Mouse (Mus musculus) hindbrain, embryonic 15.5 days (tissue): ENCODE results near the gene Tbx19. TPM values are rescaled to one million over a fixed set of nuclear protein-coding genes. Genes with fewer than 3 reads are reported as not detected.

Experiments used
- ATAC-seq: fragments of 200-750 bp; cut with Nextera tagmentation; 2 replicates; pipeline ENCODE4 v1.8.0; 2017; ENCODE audit warnings: low read depth, moderate number of reproducible peaks, moderate TSS enrichment; ENCODE audit not compliant: low FRiP score
- H3K27ac ChIP-seq: fragments of 300-500 bp; sonication (generic); replicated peaks from 2 replicates; pipeline ENCODE4 v1.5.1; 2015; ENCODE audit warnings: mild to moderate bottlenecking, inconsistent platforms
- H3K27me3 ChIP-seq: fragments of 300-500 bp; sonication (generic); 2 replicates; pipeline ENCODE4 v1.6.1; 2015; ENCODE audit warnings: control low read depth, inconsistent platforms
- H3K36me3 ChIP-seq: fragments of 300-500 bp; sonication (generic); 2 replicates; pipeline ENCODE4 v1.6.1; 2015; ENCODE audit warnings: control low read depth, inconsistent platforms
- H3K4me1 ChIP-seq: fragments of 300-500 bp; sonication (generic); replicated peaks from 2 replicates; pipeline ENCODE4 v1.6.1; 2015; ENCODE audit warnings: control low read depth, inconsistent platforms
- H3K4me2 ChIP-seq: fragments of 300-500 bp; sonication (generic); 2 replicates; pipeline ENCODE4 v1.6.1; 2015; ENCODE audit warnings: moderate library complexity, mild to moderate bottlenecking, inconsistent platforms
- H3K4me3 ChIP-seq: fragments of 300-500 bp; sonication (generic); 2 replicates; pipeline ENCODE4 v1.5.1; 2015; ENCODE audit warnings: mild to moderate bottlenecking, inconsistent platforms
- H3K9ac ChIP-seq: fragments of 300-500 bp; sonication (generic); 2 replicates; pipeline ENCODE4 v1.6.1; 2015; ENCODE audit warnings: inconsistent platforms
- H3K9me3 ChIP-seq: fragments of 300-500 bp; sonication (generic); 2 replicates; pipeline ENCODE4 v1.6.1; 2016; ENCODE audit warnings: control low read depth, inconsistent platforms
- WGBS: fragments of 180-500 bp; shearing (Covaris S2); methylation state at CpG from one replicate; pipeline ENCODE4 v1.1.7; 2015; 5-methylcytosine and 5-hydroxymethylcytosine counted together
- polyA plus RNA-seq: library from polyadenylated mRNA; unstranded; fragments of >200 nt; fragmentation: Nextera tagmentation; extraction: Ambion mirVana; gene quantifications from 2 replicates; pipeline ENCODE4 v1.2.1, GENCODE M21; 2015

Gene Tbx19
- polyA plus RNA-seq, 1 experiment from 2014 or later: not detected

DNA sequence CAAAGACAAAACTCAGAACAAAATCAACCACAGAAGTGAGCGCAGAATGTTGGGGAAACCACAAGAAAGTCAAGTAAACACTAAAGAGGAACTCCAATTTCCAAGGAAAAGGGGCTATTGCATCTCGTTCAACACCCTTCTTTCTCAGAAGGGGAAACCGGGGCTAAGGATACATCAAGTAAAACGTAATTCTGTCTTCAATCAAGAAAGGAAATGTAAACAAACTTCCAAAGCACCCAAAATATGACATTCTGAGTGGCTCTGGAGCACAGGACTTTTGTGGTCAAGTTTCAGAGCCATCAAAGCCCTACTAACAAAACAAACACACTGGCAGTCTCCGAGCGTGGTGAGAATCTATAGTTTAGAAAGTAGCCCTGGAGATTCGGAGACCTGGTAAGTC, 32.9 kb upstream of the Tbx19 start:
- Histone ChIP-seq H3K27ac (no peak overlapping the region), H3K9ac (no peak overlapping the region), H3K4me2 (peak overlapping the region; percentile 93), H3K4me3 (peak overlapping the region; percentile 67), H3K27me3 (peaks cover 8% of the 10 kb centered on the region; the same call in 1 of the 2 replicates), H3K4me1 (peaks cover 12% of the 10 kb centered on the region), H3K36me3 (no peaks in the 10 kb centered on the region), H3K9me3 (no peaks in the 10 kb centered on the region)
- ATAC-seq: no peak
- 20% methylated on average over 7 of the region's 7 CpGs for WGBS

DNA sequence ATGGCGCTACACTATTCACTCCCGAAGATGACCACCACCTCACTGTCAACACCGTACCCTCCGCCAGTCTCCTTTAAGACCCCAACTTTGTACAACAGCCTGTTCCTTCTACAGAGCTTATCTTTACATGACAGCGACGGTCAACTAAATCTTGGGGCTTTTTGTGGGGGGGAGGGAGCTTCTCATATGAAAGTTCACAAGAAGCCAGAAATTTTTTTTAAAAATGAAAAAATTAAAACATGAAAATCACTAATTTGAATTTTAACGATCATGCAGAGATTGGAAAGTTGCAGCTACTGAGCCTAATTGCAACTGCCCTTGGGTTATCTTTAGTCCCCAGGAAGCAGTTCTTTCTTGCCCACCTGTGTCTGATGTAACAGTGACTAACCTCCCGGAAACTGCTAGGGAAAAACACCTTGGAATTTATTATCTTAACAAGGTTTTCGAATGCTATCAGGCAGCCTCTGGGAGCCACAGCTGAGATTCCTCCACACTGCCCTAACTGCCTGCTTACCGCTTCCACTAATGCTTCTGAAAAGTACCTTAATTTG, 32.2 kb upstream of the Tbx19 start:
- 84% methylated on average over 10 of the region's 10 CpGs for WGBS
- peak overlapping the region; percentile 93 for H3K4me2 ChIP-seq
- no peaks in the 10 kb centered on the region for H3K36me3 ChIP-seq
- H3K9ac ChIP-seq: no peak overlapping the region
- H3K27me3 ChIP-seq: peaks cover 8% of the 10 kb centered on the region; the same call in 1 of the 2 replicates
- H3K27ac ChIP-seq: no peak overlapping the region
- ATAC-seq: no peak
- no peaks in the 10 kb centered on the region for H3K9me3 ChIP-seq
- peaks cover 12% of the 10 kb centered on the region for H3K4me1 ChIP-seq
- no peak overlapping the region for H3K4me3 ChIP-seq

DNA sequence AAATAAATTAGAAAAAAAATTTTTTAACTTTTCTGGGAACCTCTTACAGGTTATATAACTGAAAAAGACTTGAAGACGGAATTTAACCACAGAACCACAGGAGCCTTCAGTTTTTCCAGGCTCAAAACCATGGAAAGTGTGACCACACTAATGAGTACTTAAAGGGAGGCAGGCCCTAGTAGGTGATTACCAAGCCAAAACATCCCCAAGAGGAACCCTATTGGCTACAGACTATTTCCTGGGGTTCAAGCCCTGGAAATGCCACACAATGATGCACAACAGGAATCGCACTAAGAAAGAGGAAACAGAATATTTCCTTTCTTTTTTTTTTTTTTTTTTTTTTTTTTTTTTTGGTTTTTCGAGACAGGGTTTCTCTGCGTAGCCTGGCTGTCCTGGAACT, 31.5 kb upstream of the Tbx19 start:
- H3K9me3 ChIP-seq: no peaks in the 10 kb centered on the region
- peaks cover 8% of the 10 kb centered on the region; the same call in 1 of the 2 replicates for H3K27me3 ChIP-seq
- no peak overlapping the region for H3K27ac ChIP-seq
- no peak overlapping the region for H3K4me2 ChIP-seq
- WGBS: 87% methylated on average over 4 of the region's 4 CpGs
- ATAC-seq: no peak
- H3K9ac ChIP-seq: no peak overlapping the region
- H3K4me3 ChIP-seq: no peak overlapping the region
- H3K36me3 ChIP-seq: no peaks in the 10 kb centered on the region
- H3K4me1 ChIP-seq: peaks cover 16% of the 10 kb centered on the region

DNA sequence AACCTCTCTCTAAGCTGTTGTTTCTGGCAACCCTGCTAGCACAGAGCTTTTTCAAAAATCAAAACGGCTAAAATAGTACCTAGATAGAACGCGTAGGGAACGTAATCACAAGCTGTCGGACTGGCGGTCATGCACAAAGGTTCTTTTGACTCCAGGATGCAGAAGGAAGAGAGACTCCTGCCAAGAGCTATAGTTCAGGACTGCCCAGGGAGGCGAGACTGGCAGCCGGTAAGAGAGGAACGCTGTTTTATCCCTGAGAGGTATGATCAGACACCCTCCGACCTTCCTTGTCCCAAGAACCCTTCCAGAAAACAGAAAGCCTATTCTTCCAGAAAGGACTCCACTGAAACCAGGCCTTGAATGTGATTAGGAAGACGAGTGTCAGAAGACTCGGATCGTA, 31.0 kb upstream of the Tbx19 start:
- WGBS: 50% methylated on average over 13 of the region's 13 CpGs
- H3K4me3 ChIP-seq: no peak overlapping the region
- no peaks in the 10 kb centered on the region for H3K9me3 ChIP-seq
- no peak for ATAC-seq
- H3K27ac ChIP-seq: no peak overlapping the region
- peak overlapping the region; percentile 21; the same call in 1 of the 2 replicates for H3K4me2 ChIP-seq
- H3K9ac ChIP-seq: no peak overlapping the region
- no peaks in the 10 kb centered on the region for H3K36me3 ChIP-seq
- peaks cover 16% of the 10 kb centered on the region for H3K4me1 ChIP-seq
- H3K27me3 ChIP-seq: peaks cover 8% of the 10 kb centered on the region; the same call in 1 of the 2 replicates

DNA sequence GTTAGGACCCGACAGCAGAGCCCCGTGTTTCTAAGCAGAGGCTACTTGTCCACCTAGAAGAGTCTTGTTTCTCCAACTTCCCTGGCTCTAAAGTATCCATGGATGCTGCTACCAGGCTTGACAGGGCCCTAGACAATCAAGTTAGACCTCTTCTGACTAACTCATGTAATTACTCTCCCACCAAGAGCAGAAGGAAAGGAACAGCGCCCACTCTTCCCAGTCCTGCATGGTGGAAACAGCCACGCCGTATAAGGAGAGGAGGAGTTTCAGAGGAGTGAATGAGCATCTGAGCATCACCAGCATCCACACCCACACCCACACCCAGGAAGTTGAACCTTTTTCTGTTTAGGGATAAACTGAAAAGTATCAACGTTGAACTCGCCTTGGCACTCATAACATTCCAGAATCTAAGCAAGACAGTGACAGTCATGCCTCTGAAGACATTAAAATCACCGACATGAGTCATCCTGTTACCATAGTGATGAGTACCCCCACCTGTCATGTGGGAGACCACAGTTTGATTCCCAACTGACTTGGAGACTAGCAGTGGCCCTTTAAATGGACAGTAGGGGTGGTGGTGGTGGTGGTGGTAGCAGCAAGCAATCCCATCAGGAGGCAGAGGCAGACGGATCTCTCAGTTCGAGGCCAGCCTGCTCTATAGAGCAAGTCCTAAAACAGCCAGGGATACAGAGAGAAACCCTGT, 30.1 kb upstream of the Tbx19 start:
- no peak overlapping the region for H3K4me2 ChIP-seq
- H3K36me3 ChIP-seq: no peaks in the 10 kb centered on the region
- ATAC-seq: no peak
- WGBS: 88% methylated on average over 10 of the region's 10 CpGs
- no peak overlapping the region for H3K4me3 ChIP-seq
- no peaks in the 10 kb centered on the region for H3K9me3 ChIP-seq
- peaks cover 8% of the 10 kb centered on the region; the same call in 1 of the 2 replicates for H3K27me3 ChIP-seq
- H3K27ac ChIP-seq: no peak overlapping the region
- no peak overlapping the region for H3K9ac ChIP-seq
- peaks cover 16% of the 10 kb centered on the region for H3K4me1 ChIP-seq

DNA sequence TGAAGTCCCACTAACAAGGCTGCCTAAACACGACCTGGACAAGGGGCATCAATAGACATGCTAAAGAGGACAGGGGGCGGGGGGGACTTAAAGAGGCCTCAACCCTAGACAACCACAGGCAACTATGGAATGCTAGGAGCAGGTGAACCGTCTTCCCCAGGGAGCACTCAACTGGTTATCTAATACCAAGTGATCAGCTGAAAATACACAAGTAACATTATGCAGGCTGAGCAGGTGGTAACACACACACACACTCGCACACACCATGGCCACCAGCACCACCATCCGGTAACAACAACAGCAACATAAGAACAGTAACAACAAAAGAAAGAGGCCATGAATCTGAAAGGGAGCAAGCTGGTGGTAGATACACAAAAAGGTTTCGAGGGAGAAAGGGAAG, 29.5 kb upstream of the Tbx19 start:
- 76% methylated on average over 6 of the region's 6 CpGs for WGBS
- H3K9me3 ChIP-seq: no peaks in the 10 kb centered on the region
- ATAC-seq: no peak
- H3K27ac ChIP-seq: no peak overlapping the region
- H3K4me1 ChIP-seq: peaks cover 13% of the 10 kb centered on the region
- no peak overlapping the region for H3K4me3 ChIP-seq
- H3K4me2 ChIP-seq: no peak overlapping the region
- H3K27me3 ChIP-seq: peaks cover 3% of the 10 kb centered on the region; the same call in 1 of the 2 replicates
- H3K9ac ChIP-seq: no peak overlapping the region
- H3K36me3 ChIP-seq: no peaks in the 10 kb centered on the region

DNA sequence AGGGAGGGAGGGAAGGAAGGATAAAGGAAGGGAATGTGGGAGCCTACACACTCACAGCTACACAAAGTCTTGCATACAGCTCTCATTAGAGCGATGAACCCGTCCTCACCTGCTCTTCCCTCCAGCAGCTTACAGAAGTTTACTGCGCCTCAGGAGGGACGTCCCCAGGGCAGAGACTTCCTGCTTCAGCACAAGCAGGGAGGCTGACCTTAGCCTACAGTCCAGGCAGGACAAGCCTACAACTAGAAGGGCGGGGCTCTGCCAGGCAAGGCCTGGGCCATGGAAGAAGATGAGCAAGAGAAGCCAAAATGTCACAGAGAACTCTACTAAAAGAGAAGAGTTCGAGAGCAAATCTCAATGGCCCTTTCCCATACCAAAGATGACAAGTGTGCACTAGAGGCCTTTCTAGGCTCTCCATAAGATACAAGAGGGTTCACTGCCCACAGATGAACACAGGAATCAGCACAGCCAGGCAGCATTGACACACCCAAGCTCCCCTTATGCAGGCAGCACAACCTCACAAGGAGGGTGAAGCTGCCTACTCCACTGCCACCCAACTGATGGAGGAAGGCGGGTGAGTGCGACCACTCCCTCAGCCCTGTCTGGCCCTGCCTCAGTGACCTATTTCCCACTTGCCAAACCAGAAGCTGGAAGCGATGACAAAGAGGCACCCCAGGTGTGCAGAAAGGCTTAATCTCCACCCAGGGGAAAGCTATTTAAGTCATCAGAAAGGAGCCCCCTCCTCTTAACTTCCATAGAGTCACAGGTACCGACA, 28.4 kb upstream of the Tbx19 start:
- H3K27ac ChIP-seq: no peak overlapping the region
- 84% methylated on average over 10 of the region's 10 CpGs for WGBS
- peaks cover 7% of the 10 kb centered on the region for H3K4me1 ChIP-seq
- H3K9ac ChIP-seq: no peak overlapping the region
- no peaks in the 10 kb centered on the region for H3K9me3 ChIP-seq
- no peaks in the 10 kb centered on the region for H3K27me3 ChIP-seq
- H3K4me3 ChIP-seq: no peak overlapping the region
- no peak for ATAC-seq
- no peaks in the 10 kb centered on the region for H3K36me3 ChIP-seq
- H3K4me2 ChIP-seq: no peak overlapping the region

DNA sequence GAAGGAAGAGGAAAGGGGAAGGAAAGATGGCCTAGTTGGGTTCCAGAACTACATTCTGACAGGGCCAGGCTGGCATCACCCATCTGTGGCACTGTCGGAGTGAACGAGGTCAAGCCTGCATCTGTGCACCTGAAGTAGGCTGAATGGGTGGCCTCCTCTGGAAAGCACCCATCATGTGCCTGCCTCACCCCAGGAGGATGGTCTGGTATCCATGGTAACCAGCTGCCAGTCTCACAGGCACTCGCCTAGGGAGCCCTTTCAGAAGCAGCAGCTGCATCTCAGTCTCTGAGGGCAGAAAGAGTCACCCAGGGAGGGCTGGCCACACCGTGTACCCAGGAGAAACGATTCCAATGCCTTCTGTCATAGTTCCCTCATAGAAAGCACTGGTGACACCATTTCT, 26.8 kb upstream of the Tbx19 start:
- peaks cover 4% of the 10 kb centered on the region; the same call in 1 of the 2 replicates for H3K4me1 ChIP-seq
- no peaks in the 10 kb centered on the region for H3K36me3 ChIP-seq
- H3K27me3 ChIP-seq: no peaks in the 10 kb centered on the region
- WGBS: 48% methylated on average over 5 of the region's 5 CpGs
- no peak overlapping the region for H3K9ac ChIP-seq
- H3K4me2 ChIP-seq: no peak overlapping the region
- H3K9me3 ChIP-seq: no peaks in the 10 kb centered on the region
- ATAC-seq: peak; percentile 61; the same call in 1 of the 2 replicates
- no peak overlapping the region for H3K4me3 ChIP-seq
- H3K27ac ChIP-seq: no peak overlapping the region

DNA sequence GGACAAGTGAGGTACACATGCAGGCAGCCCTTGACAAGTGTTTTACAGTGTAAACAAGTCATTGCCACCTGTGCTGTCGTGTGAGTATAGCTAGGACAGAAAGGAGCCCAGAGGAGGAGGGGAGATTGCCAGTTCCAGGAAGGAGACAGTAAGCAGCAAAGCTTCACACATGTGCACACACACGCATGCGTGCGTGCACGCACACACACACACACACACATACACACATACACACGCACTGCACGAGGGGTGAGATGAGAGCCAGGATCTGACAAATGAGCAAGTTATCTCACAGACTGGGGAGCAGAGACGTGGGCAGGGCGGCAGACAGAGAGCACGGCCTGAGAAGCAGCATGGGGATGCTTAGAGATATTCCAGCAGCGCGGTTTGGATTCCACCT, 25.9 kb upstream of the Tbx19 start:
- H3K27me3 ChIP-seq: no peaks in the 10 kb centered on the region
- H3K27ac ChIP-seq: no peak overlapping the region
- H3K9ac ChIP-seq: no peak overlapping the region
- WGBS: 84% methylated on average over 12 of the region's 12 CpGs
- H3K4me1 ChIP-seq: peaks cover 4% of the 10 kb centered on the region; the same call in 1 of the 2 replicates
- no peak for ATAC-seq
- no peaks in the 10 kb centered on the region for H3K9me3 ChIP-seq
- H3K4me2 ChIP-seq: no peak overlapping the region
- H3K4me3 ChIP-seq: no peak overlapping the region
- H3K36me3 ChIP-seq: no peaks in the 10 kb centered on the region

DNA sequence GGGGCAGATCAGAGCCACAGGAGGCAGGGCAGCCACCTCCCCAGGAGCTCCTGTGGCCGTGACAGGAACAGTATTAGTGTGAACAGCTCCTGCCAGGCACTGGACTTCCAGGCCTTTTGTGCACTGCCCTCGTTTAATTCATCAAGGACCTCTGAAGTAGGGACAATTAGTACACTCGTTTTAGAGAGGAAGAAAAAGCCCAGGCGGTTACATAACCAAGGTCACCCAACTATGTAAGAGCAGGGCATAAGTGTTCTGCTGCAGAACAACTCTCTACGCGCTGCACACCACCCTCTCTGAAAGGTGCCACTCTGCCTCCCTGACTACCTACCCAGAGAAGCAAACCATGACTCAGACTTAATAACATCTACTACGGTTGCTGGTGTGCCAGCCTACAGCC, 24.5 kb upstream of the Tbx19 start:
- peaks cover 4% of the 10 kb centered on the region; the same call in 1 of the 2 replicates for H3K4me1 ChIP-seq
- no peaks in the 10 kb centered on the region for H3K27me3 ChIP-seq
- H3K9ac ChIP-seq: no peak overlapping the region
- H3K36me3 ChIP-seq: no peaks in the 10 kb centered on the region
- H3K4me3 ChIP-seq: no peak overlapping the region
- ATAC-seq: no peak
- 73% methylated on average over 7 of the region's 7 CpGs for WGBS
- no peak overlapping the region for H3K27ac ChIP-seq
- no peaks in the 10 kb centered on the region for H3K9me3 ChIP-seq
- no peak overlapping the region for H3K4me2 ChIP-seq

DNA sequence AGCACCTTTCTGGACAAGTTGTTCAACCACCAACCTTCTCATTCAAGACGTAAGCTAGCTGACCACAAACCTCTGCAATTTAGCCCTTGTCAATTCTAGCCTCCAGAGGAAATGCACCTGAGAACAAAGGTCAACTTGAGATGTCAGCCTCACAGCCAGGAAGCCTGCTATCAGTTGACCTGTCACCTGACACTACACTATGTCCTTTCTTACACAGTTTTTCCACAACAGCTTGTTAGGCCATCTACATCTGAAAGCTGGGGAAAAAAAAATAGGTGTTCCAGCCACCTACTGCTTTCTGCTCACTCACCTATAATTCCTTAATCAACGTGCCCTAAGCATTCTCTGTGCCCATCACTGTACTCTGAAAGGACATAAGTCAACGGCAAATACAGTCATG, 23.6 kb upstream of the Tbx19 start:
- Histone ChIP-seq H3K4me2 (no peak overlapping the region), H3K9ac (no peak overlapping the region), H3K36me3 (no peaks in the 10 kb centered on the region), H3K27me3 (no peaks in the 10 kb centered on the region), H3K9me3 (no peaks in the 10 kb centered on the region), H3K4me1 (peaks cover 4% of the 10 kb centered on the region; the same call in 1 of the 2 replicates), H3K27ac (no peak overlapping the region), H3K4me3 (no peak overlapping the region)
- WGBS: 94% methylated on average over 3 of the region's 3 CpGs
- no peak for ATAC-seq

DNA sequence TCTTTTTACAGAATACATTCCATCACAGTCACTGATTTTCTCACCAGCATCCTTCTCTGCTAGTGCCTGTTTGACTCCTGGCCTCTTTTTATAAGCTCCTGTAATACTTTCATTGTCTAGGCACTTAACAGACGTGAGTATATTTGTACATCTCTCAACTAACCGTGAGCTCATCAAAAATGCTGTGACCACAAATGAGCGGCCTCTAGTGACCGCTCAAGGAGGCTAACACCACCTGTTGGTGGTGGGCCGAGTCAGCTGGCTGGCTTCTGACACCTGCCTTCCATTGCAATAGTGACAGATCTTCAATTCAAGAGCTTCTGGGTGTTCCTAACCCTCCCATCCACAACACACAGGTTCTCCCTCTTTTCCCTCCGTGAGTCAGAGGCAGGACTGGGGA, 22.8 kb upstream of the Tbx19 start:
- no peak overlapping the region for H3K27ac ChIP-seq
- no peaks in the 10 kb centered on the region for H3K9me3 ChIP-seq
- peaks cover 4% of the 10 kb centered on the region; the same call in 1 of the 2 replicates for H3K4me1 ChIP-seq
- ATAC-seq: no peak
- no peak overlapping the region for H3K4me3 ChIP-seq
- no peak overlapping the region for H3K4me2 ChIP-seq
- WGBS: 78% methylated on average over 6 of the region's 6 CpGs
- no peak overlapping the region for H3K9ac ChIP-seq
- no peaks in the 10 kb centered on the region for H3K27me3 ChIP-seq
- no peaks in the 10 kb centered on the region for H3K36me3 ChIP-seq
